Mouse (Mus musculus) CD4-positive helper T cell, adult 2 months (primary cell): Measurements from ENCODE around the gene Krtap6-2.

ENCODE experiments used
- DNase-seq: peaks from one replicate; pipeline ENCODE4 v3.0.0-alpha.2; 2012; ENCODE audit warnings: low read depth, missing footprints, low spot score

The Krtap6-2 gene

GRCm38 (mm10) chr16:89420011-89420410 lies at the start of gene Krtap6-2:
Gene Krtap6-2 (minus strand): TSS chr16:89420111.
- DNase-seq, result no peak

- no peak for DNase-seq
Observed at GRCm38 (mm10) chr16:89461189-89461588, 41.3 kb upstream of the Krtap6-2 start.

GRCm38 (mm10) chr16:89429586-89429985 lies 9.7 kb upstream of the Krtap6-2 start:
- DNase-seq, result no peak

GRCm38 (mm10) chr16:89425310-89425709 lies 5.4 kb upstream of the Krtap6-2 start:
- DNase-seq, result no peak

GRCm38 (mm10) chr16:89416311-89416710 lies 3.6 kb downstream of the Krtap6-2 start:
- DNase-seq, result no peak

GRCm38 (mm10) chr16:89410345-89411068 lies 9.4 kb downstream of the Krtap6-2 start:
- no peak for DNase-seq

- no peak for DNase-seq
Observed at GRCm38 (mm10) chr16:89403768-89404167, 16.1 kb downstream of the Krtap6-2 start, which contains the start of gene Krtap21-1. Gene Krtap21-1 (minus strand): TSS chr16:89403868.

GRCm38 (mm10) chr16:89372734-89373461 lies 47.0 kb downstream of the Krtap6-2 start:
- DNase-seq, result no peak
